Mouse (Mus musculus): ENCODE results near the gene Prss27.

GRCm38 (mm10) chr17:24020696-24021095, 17.2 kb upstream of the Prss27 start:
- TF ChIP-seq CTCF (conservative IDR thresholded peaks at IDR 0.05; ENCODE audit: low read length) (no peak), NANOG (IDR thresholded peaks at IDR 0.05; ENCODE audit: borderline replicate concordance, low read length) (no peak)

All from E14TG2a.4 (cell line).